Mouse (Mus musculus) hindbrain, embryonic 10.5 days (tissue): Measurements from ENCODE around the gene Slc16a14. TPM values are rescaled to one million over a fixed set of nuclear protein-coding genes. Genes with fewer than 3 reads are reported as not detected.

Experiments
- DNase-seq: peaks from one replicate; pipeline ENCODE4 v3.0.0-alpha.2; 2017; ENCODE audit warnings: low spot score
- H3K27ac ChIP-seq: fragments of 300-500 bp; sonication (generic); 2 replicates; pipeline ENCODE4 v1.5.1; 2016; ENCODE audit warnings: mild to moderate bottlenecking, moderate library complexity
- H3K27me3 ChIP-seq: fragments of 300-500 bp; sonication (generic); 2 replicates; pipeline ENCODE4 v1.6.1; 2016; ENCODE audit warnings: mild to moderate bottlenecking; ENCODE audit not compliant: poor library complexity, insufficient read depth, severe bottlenecking
- H3K36me3 ChIP-seq: fragments of 300-500 bp; sonication (generic); 2 replicates; pipeline ENCODE4 v1.6.1; 2016; ENCODE audit warnings: mild to moderate bottlenecking, moderate library complexity
- H3K4me1 ChIP-seq: fragments of 300-500 bp; sonication (generic); replicated peaks from 2 replicates; pipeline ENCODE4 v1.6.1; 2016; ENCODE audit warnings: mild to moderate bottlenecking
- H3K4me3 ChIP-seq: fragments of 300-500 bp; sonication (generic); 2 replicates; pipeline ENCODE4 v1.5.1; 2016; ENCODE audit warnings: mild to moderate bottlenecking, moderate library complexity
- H3K9me3 ChIP-seq: fragments of 300-500 bp; sonication (generic); 2 replicates; pipeline ENCODE4 v1.6.1; 2016; ENCODE audit warnings: mild to moderate bottlenecking, moderate library complexity
- WGBS: fragments of 180-500 bp; shearing (Covaris S2); methylation state at CpG from one replicate; pipeline ENCODE4 v1.1.7; 2016; 5-methylcytosine and 5-hydroxymethylcytosine counted together
- polyA plus RNA-seq: library from polyadenylated mRNA; unstranded; fragments of >200 nt; fragmentation: Nextera tagmentation; extraction: Ambion mirVana; gene quantifications from 2 replicates; pipeline ENCODE4 v1.2.1, GENCODE M21; 2016

Gene Slc16a14
- polyA plus RNA-seq, 1 experiment from 2014 or later: 3.7 TPM

DNA sequence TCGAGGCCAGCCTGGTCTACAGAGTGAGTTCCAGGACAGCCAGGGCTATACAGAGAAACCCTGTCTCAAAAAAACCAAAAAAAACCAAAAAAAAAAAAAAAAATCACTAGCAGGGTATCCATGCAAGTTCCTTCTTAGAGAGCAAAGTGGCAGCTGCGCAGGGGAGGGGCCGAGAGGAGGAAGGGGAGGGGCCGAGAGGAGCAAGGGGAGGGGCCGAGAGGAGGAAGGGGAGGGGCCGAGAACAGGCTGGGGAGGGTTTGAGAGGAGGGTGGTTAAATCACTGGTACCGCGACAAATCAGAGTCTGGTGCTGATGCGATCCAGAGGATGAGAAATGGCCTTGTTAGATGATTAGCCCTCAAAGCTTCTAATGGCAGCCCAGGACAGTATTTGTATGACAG, 43.2 kb downstream of the Slc16a14 start:
- Histone ChIP-seq H3K27ac (no peak overlapping the region), H3K36me3 (no peaks in the 10 kb centered on the region), H3K9me3 (no peaks in the 10 kb centered on the region), H3K4me3 (no peak overlapping the region), H3K4me1 (peaks cover 16% of the 10 kb centered on the region), H3K27me3 (no peaks in the 10 kb centered on the region)
- 92% methylated on average over 9 of the region's 9 CpGs for WGBS
- DNase-seq: no peak

- peaks cover 4% of the 10 kb centered on the region; the same call in 1 of the 2 replicates for H3K9me3 ChIP-seq
- H3K27ac ChIP-seq: peak overlapping the region; percentile 81
- H3K4me1 ChIP-seq: peaks cover 16% of the 10 kb centered on the region
- no peaks in the 10 kb centered on the region for H3K36me3 ChIP-seq
- H3K4me3 ChIP-seq: no peak overlapping the region
- H3K27me3 ChIP-seq: no peaks in the 10 kb centered on the region
- 78% methylated on average over 7 of the region's 7 CpGs for whole genome bisulfite sequencing
- no peak for DNase-seq
Measured at GRCm38 (mm10) chr1:84890503-84890902, 44.4 kb downstream of the Slc16a14 start.

GRCm38 (mm10) chr1:84890005-84890393, 44.9 kb downstream of the Slc16a14 start:
- DNase-seq: peak; percentile 56
- Histone ChIP-seq H3K27ac (peak overlapping the region; percentile 81), H3K4me3 (peak overlapping the region; percentile 18; the same call in 1 of the 2 replicates), H3K27me3 (no peaks in the 10 kb centered on the region), H3K9me3 (peaks cover 4% of the 10 kb centered on the region; the same call in 1 of the 2 replicates), H3K36me3 (no peaks in the 10 kb centered on the region), H3K4me1 (peaks cover 16% of the 10 kb centered on the region)
- 21% methylated on average over 7 of the region's 7 CpGs for WGBS

- WGBS: 55% methylated on average over 8 of the region's 8 CpGs
- peak overlapping the region; percentile 18; the same call in 1 of the 2 replicates for H3K4me3 ChIP-seq
Measured at GRCm38 (mm10) chr1:84889330-84890004, 45.5 kb downstream of the Slc16a14 start.

DNA sequence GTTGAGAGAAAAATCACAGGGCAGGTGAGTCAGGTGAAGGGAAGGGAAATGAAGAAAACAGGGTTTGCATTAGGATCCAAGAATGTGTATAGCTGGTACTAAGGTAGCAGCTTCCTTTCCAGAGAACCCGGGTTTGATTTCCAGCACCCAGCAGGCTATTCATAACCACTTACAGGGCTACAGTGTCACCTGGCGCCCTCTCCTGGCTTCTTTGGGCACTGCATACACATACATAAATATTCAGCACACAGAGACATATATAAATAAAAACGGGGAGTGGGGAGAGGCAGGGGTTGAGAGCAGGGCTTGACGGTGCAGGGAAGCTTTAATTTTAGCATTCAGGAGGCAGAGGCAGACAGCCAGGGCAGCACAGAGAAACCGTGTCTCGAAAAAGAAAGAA, 49.0 kb downstream of the Slc16a14 start:
- Histone ChIP-seq H3K27me3 (no peaks in the 10 kb centered on the region), H3K4me1 (peaks cover 26% of the 10 kb centered on the region), H3K27ac (no peak overlapping the region), H3K9me3 (peaks cover 4% of the 10 kb centered on the region; the same call in 1 of the 2 replicates), H3K36me3 (no peaks in the 10 kb centered on the region), H3K4me3 (no peak overlapping the region)
- WGBS: 84% methylated on average over 6 of the region's 6 CpGs
- no peak for DNase-seq

More at GRCm38 (mm10) chr1:84889330-84890004, 45.5 kb downstream of the Slc16a14 start:
- no peak for DNase-seq
- H3K27ac ChIP-seq: peak overlapping the region; percentile 81
- H3K4me1 ChIP-seq: peaks cover 16% of the 10 kb centered on the region
- no peaks in the 10 kb centered on the region for H3K36me3 ChIP-seq
- H3K9me3 ChIP-seq: peaks cover 4% of the 10 kb centered on the region; the same call in 1 of the 2 replicates
- H3K27me3 ChIP-seq: no peaks in the 10 kb centered on the region

DNA sequence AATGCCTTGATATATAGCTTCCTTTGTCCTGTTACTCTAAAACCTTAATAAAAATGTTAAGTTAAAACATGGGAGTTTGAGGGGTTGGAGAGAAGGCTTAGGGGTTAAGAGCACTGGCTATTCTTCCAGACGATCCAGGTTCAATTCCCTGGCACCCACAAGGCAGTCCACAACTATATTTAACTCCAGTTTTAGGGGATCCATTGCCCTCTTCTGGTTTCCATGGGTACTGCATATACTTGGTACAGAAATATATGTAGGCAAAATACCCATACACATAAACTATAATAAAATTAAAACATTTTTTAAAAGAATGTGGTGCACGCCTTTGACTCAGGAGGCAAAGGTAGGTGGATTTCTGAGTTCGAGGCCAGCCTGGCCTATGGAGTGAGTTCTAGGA, 49.8 kb downstream of the Slc16a14 start:
- no peaks in the 10 kb centered on the region for H3K36me3 ChIP-seq
- no peak overlapping the region for H3K4me3 ChIP-seq
- no peaks in the 10 kb centered on the region for H3K27me3 ChIP-seq
- H3K9me3 ChIP-seq: peaks cover 6% of the 10 kb centered on the region; the same call in 1 of the 2 replicates
- DNase-seq: no peak
- peaks cover 22% of the 10 kb centered on the region for H3K4me1 ChIP-seq
- 90% methylated on average over 3 of the region's 3 CpGs for WGBS
- H3K27ac ChIP-seq: no peak overlapping the region

DNA sequence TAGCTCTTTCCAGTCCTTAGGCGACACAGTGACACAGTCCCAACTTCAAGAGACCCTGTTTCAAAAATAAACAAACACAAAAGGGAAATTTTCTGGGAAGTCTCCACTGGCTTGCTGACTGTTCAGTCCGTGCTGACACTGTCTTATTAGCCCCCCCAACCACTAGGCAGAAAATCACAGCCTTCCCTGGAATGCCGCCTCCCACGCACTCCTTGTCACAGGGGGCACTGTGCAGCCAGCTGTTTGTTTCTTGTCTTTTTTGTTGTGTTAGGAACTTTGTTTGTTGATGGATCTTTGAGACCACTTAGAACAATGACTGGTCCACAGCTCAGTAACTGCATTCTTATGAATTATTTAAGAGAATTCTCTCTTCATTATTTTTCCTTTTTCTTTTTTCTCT, 51.0 kb downstream of the Slc16a14 start:
- DNase-seq: no peak
- Histone ChIP-seq H3K9me3 (peaks cover 6% of the 10 kb centered on the region; the same call in 1 of the 2 replicates), H3K4me1 (peaks cover 10% of the 10 kb centered on the region; the same call in 1 of the 2 replicates), H3K36me3 (no peaks in the 10 kb centered on the region), H3K4me3 (no peak overlapping the region), H3K27me3 (no peaks in the 10 kb centered on the region), H3K27ac (no peak overlapping the region)
- 75% methylated on average over 4 of the region's 4 CpGs for WGBS

GRCm38 (mm10) chr1:84882937-84883336, 52.0 kb downstream of the Slc16a14 start:
- H3K9me3 ChIP-seq: peaks cover 6% of the 10 kb centered on the region; the same call in 1 of the 2 replicates
- no peaks in the 10 kb centered on the region for H3K27me3 ChIP-seq
- no peak overlapping the region for H3K27ac ChIP-seq
- no peak for DNase-seq
- no peaks in the 10 kb centered on the region for H3K36me3 ChIP-seq
- H3K4me1 ChIP-seq: peaks cover 10% of the 10 kb centered on the region; the same call in 1 of the 2 replicates
- 87% methylated on average over 4 of the region's 4 CpGs for WGBS
- no peak overlapping the region for H3K4me3 ChIP-seq

DNA sequence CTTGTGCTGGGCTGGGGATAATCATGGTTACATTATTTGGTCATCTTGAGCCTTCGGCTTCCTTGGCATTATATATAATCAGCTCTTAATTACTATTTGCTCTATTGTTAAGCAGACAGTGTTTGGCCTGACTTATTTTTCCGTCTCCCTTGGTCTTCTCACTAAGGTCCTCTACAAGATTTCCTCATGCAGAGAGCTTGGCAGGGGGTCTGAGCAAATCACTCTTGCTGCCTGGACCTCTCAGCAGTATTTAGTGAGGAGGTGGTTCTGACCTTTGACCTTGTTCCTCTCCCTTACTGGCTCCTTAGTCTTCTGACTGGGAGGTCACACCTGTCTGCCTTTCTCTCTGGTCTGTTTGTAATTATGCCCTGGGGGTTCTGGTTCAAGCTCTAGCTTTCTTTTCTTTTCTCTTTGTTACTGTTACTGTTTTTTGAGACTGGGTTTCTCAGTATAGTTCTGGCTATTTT, 52.8 kb downstream of the Slc16a14 start:
- Histone ChIP-seq H3K9me3 (peaks cover 6% of the 10 kb centered on the region; the same call in 1 of the 2 replicates), H3K36me3 (no peaks in the 10 kb centered on the region), H3K4me3 (no peak overlapping the region), H3K27ac (0 out of 2 replicates have a peak overlapping the region, but pooled peaks have one; percentile 29), H3K27me3 (no peaks in the 10 kb centered on the region), H3K4me1 (peaks cover 10% of the 10 kb centered on the region; the same call in 1 of the 2 replicates)
- no peak for DNase-seq
- 39% methylated on average over 2 of the region's 2 CpGs for WGBS

GRCm38 (mm10) chr1:84881248-84882065, 53.5 kb downstream of the Slc16a14 start:
- 59% methylated on average over 11 of the region's 11 CpGs for WGBS
- H3K27ac ChIP-seq: no peak overlapping the region
- no peak overlapping the region for H3K4me3 ChIP-seq

GRCm38 (mm10) chr1:84879571-84880120, 55.3 kb downstream of the Slc16a14 start:
- H3K4me3 ChIP-seq: no peak overlapping the region
- 0 out of 2 replicates have a peak, but pooled peaks cover 2% of the 10 kb centered on the region for H3K9me3 ChIP-seq
- DNase-seq: no peak
- no peaks in the 10 kb centered on the region for H3K27me3 ChIP-seq
- peaks cover 10% of the 10 kb centered on the region; the same call in 1 of the 2 replicates for H3K4me1 ChIP-seq
- no peaks in the 10 kb centered on the region for H3K36me3 ChIP-seq
- 93% methylated on average over 8 of the region's 8 CpGs for WGBS
- H3K27ac ChIP-seq: no peak overlapping the region

More at GRCm38 (mm10) chr1:84881248-84882065, 53.5 kb downstream of the Slc16a14 start:
- peaks cover 10% of the 10 kb centered on the region; the same call in 1 of the 2 replicates for H3K4me1 ChIP-seq
- H3K9me3 ChIP-seq: peaks cover 6% of the 10 kb centered on the region; the same call in 1 of the 2 replicates
- no peak for DNase-seq
- H3K27me3 ChIP-seq: no peaks in the 10 kb centered on the region
- H3K36me3 ChIP-seq: no peaks in the 10 kb centered on the region

DNA sequence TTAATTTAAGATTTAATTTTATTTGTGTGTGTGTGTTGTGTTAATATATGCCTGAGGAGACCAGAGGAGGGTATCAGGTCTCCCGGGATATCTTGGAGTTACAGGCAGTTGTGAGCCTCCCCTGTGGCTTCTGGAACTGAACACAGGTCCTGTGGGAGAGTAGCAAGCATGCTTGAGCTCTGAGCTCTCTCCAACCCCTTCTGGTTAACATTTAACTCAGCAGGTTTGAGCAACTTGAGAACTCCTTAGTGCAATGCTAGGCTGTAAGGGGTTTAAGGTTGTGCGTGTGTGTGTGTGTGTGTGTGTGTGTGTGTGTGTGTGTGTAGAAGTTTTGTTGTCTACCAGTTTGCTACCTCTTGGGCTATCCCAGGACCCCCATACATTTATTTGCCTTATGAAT, 57.3 kb downstream of the Slc16a14 start:
- no peak for DNase-seq
- WGBS: 82% methylated on average over 2 of the region's 2 CpGs
- no peaks in the 10 kb centered on the region for H3K36me3 ChIP-seq
- no peak overlapping the region for H3K4me3 ChIP-seq
- H3K27me3 ChIP-seq: no peaks in the 10 kb centered on the region
- H3K27ac ChIP-seq: no peak overlapping the region
- peaks cover 10% of the 10 kb centered on the region; the same call in 1 of the 2 replicates for H3K4me1 ChIP-seq
- H3K9me3 ChIP-seq: 0 out of 2 replicates have a peak, but pooled peaks cover 2% of the 10 kb centered on the region
